Mouse (Mus musculus) CD4-positive naive resting alpha-beta T cell, adult 76 days (primary cell): ENCODE data around the gene Prss48. TPM values are rescaled to one million over a fixed set of nuclear protein-coding genes. Genes with fewer than 3 reads are reported as not detected.

Experiments
- total RNA-seq: library from RNA; stranded (reverse); gene quantifications from one replicate; pipeline ENCODE4 v1.2.4, GENCODE M21; 2023

Gene Prss48
- total RNA-seq: not detected

GRCm38 (mm10) chr3:86002423-86002822, at the start of gene Prss48:
Gene Prss48, minus strand, starts transcription at chr3:86002491.

DNA sequence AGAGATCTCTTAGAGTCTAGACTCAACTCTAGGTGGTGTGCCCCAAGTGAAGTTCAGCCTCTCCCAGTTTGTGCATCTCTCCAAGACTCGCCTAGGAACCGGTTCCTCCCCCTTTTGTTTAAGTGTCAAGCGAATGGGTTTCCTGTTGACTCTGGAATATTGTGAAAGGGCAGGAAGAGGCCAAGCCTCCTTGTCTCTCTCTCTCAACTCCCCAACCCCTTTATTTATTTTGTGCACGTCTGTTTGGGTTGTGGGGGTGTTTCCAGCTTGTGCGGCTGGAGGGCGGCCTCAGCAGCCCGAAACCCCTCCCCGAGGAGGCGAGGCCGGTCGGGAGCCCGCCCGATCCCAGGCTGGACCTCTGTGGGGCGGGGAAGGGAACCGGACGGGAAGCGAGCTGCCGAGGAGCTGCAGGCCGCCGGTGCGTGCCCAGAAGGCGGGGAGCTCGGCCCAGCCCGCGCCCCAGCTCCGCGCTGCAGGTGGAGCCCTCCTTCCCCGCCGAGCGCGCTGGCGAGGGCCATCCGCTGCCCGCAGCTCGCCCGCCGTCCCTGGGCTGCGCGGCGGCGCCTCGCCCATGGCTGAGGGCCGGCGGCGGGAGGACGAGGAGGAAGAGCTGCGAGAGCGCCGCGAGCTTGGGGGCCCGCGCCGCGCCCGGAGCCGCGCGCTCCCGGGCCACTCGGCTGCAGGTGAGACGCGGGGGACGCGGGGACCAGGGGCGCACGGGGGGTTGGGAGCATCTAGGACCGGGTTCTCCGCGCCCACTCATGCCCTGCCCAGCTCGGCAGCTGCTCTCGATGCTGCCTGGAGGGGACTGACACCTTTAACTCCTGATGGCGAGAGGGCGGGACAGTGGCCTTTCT, 31.3 kb downstream of the Prss48 start, which contains the start of gene Sh3d19:
TSS of gene Sh3d19 (plus strand) at position 368 of the 857 bp plus-strand sequence.

Other genes with a start within 250 kb of the Prss48 start
- gene Fam160a1, start 185.2 kb downstream of the Prss48 start, total RNA-seq: 0.35 TPM
- gene Glt28d2, start 115.0 kb downstream of the Prss48 start, total RNA-seq: not detected
- 0.67 TPM for gene Gm37240, start 115.0 kb downstream of the Prss48 start, total RNA-seq
- gene Sh3d19, start 31.4 kb downstream of the Prss48 start, total RNA-seq: 0.29 TPM
- gene Rps3a1, start 140.2 kb upstream of the Prss48 start, total RNA-seq: 2,432 TPM
- gene Lrba, start 222.2 kb upstream of the Prss48 start, total RNA-seq: 79.1 TPM